Mouse (Mus musculus): ENCODE results near the gene Ubxn2a.
"Not testable (repeated sequence)": the region's sequence is repeated elsewhere in the genome, so short reads cannot be mapped to it uniquely, and the experiment has no call there.

The Ubxn2a gene

GRCm38 (mm10) chr12:4906951-4907906 is at the start of gene Ubxn2a:
Gene Ubxn2a (minus strand): TSS chr12:4907705.
- peak; percentile 88 for DNase-seq (ENCODE audit: extremely low spot score, low spot score)

GRCm38 (mm10) chr12:4953156-4953555 is 45.7 kb upstream of the Ubxn2a start:
- no peak for DNase-seq (ENCODE audit: extremely low spot score, low spot score)

GRCm38 (mm10) chr12:4952272-4952671 is 44.8 kb upstream of the Ubxn2a start:
- DNase-seq (ENCODE audit: extremely low spot score, low spot score): no peak

- DNase-seq (ENCODE audit: extremely low spot score, low spot score): no peak
These were observed 23.5 kb upstream of the Ubxn2a start for GRCm38 (mm10) chr12:4930820-4931548.

- DNase-seq (ENCODE audit: extremely low spot score, low spot score): no peak
These were observed 20.7 kb upstream of the Ubxn2a start for GRCm38 (mm10) chr12:4928197-4928596.

- peak; percentile 88 for DNase-seq (ENCODE audit: extremely low spot score, low spot score)
These were observed 10.5 kb upstream of the Ubxn2a start for GRCm38 (mm10) chr12:4917805-4918591.

GRCm38 (mm10) chr12:4916994-4917804 is 9.7 kb upstream of the Ubxn2a start, which contains the start of gene Atad2b:
Gene Atad2b (plus strand): TSS chr12:4917353.
- peak; percentile 98 for DNase-seq (ENCODE audit: extremely low spot score, low spot score)

- DNase-seq (ENCODE audit: extremely low spot score, low spot score): no peak
These were observed 7.4 kb upstream of the Ubxn2a start for GRCm38 (mm10) chr12:4914944-4915343.

GRCm38 (mm10) chr12:4914441-4914840 is 6.9 kb upstream of the Ubxn2a start:
- no peak for DNase-seq (ENCODE audit: extremely low spot score, low spot score)

GRCm38 (mm10) chr12:4911716-4912115 is 4.2 kb upstream of the Ubxn2a start:
- DNase-seq (ENCODE audit: extremely low spot score, low spot score): no peak

GRCm38 (mm10) chr12:4910496-4910895 is 3.0 kb upstream of the Ubxn2a start:
- DNase-seq (ENCODE audit: extremely low spot score, low spot score): not testable (repeated sequence)

GRCm38 (mm10) chr12:4908391-4908790 is 886 bp upstream of the Ubxn2a start:
- no peak for DNase-seq (ENCODE audit: extremely low spot score, low spot score)

- DNase-seq (ENCODE audit: extremely low spot score, low spot score): no peak
These were observed 1.0 kb downstream of the Ubxn2a start for GRCm38 (mm10) chr12:4906476-4906875.

GRCm38 (mm10) chr12:4905946-4906345 is 1.6 kb downstream of the Ubxn2a start:
- no peak for DNase-seq (ENCODE audit: extremely low spot score, low spot score)

- DNase-seq (ENCODE audit: extremely low spot score, low spot score): no peak
These were observed 9.5 kb downstream of the Ubxn2a start for GRCm38 (mm10) chr12:4898024-4898423.

- DNase-seq (ENCODE audit: extremely low spot score, low spot score): no peak
These were observed 17.6 kb downstream of the Ubxn2a start for GRCm38 (mm10) chr12:4889891-4890290.

- no peak for DNase-seq (ENCODE audit: extremely low spot score, low spot score)
These were observed 18.3 kb downstream of the Ubxn2a start for GRCm38 (mm10) chr12:4889251-4889650.

GRCm38 (mm10) chr12:4888739-4889138 is 18.8 kb downstream of the Ubxn2a start:
- no peak for DNase-seq (ENCODE audit: extremely low spot score, low spot score)

GRCm38 (mm10) chr12:4886581-4886980 is 20.9 kb downstream of the Ubxn2a start:
- not testable (repeated sequence) for DNase-seq (ENCODE audit: extremely low spot score, low spot score)

GRCm38 (mm10) chr12:4885062-4885461 is 22.4 kb downstream of the Ubxn2a start:
- DNase-seq (ENCODE audit: extremely low spot score, low spot score): no peak

- DNase-seq (ENCODE audit: extremely low spot score, low spot score): no peak
These were observed 25.4 kb downstream of the Ubxn2a start for GRCm38 (mm10) chr12:4882086-4882485.

All from neural tube, embryonic 10.5 days (tissue).